Mouse (Mus musculus) kidney, adult 9 months (tissue): ENCODE results near the gene B3gnt6.

ENCODE experiments used
- DNase-seq: peaks from one replicate; pipeline ENCODE4 v3.0.0; 2022

Gene B3gnt6

DNA sequence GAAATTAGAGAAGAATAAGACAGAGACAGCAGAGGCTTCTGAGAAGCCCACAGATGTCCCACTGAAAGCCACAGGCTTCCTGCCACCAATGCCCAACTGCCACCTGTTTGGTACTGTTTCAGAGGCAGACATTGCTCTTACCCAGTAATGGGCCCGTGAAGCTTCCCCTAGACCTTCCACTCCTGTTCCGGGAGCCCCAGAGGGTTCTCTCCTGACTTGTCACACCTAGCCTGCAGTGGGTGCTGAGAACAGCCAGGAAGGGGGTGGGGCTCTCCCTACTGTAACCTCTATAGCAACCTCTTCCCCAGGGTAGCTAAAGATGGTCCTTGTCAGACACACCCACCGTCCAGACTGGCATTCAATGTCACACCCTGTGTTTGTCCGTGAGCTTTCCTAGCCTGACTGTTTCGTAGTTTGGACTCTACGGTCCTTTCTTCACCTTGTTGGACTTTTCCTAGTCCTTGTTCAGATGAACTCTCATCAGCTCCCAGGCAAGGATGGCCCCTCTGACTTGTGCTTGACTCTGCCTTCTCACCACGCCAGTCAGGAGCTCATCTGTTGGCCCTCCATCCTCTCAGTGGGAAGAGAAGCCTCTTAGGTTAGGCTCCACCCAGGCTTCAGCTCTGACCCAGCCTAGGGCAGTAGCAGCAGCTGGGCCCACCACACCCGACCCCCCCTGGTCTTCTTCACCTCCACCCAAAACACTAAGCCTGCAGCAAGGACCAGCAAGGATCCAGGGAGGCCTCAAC is 22.8 kb downstream of the B3gnt6 start:
- no peak for DNase-seq

DNA sequence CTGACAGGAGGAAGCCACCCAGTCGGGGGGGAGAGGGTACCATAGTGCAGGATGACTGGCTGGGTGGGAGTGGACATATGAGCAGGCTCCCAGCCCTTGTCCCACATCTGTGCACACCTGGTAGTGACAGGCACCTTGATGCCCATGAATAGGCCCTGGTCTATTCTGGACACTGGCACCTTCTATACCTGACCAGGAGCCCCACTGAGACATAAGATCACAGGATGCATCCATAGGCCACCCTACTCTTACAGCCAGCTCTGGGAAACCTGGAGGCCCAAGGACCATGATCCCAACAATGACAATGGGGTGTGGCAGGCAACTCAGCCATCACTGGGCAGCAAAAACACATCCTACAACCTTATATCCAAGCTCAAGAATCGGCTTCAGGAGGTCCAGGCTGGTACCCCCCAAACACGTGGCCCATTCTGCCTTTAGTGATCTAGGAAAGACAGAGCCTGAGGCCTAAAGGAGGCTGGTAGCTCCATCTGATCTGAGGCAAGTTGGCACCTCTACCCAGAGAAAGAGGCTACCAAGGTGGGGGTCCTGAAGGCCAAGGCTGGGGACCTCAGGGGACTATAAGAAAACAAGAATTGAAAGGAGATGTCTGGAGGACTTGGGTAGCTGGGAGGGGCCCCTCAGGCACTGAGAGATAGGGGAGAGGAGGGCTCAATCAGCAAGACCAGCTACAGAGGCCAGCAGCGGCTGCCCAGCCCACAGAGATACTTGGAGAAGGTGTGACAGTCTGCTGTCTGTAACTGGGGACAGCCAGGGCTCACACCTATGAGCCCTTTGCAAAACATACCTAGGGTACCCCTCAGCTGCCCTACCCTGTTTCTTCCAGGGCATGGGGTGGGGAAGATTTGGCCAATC is 24.2 kb downstream of the B3gnt6 start:
- no peak for DNase-seq

- no peak for DNase-seq
These were observed 25.9 kb downstream of the B3gnt6 start for GRCm38 (mm10) chr7:98173408-98173807.

- DNase-seq, result no peak
These were observed 26.6 kb downstream of the B3gnt6 start for GRCm38 (mm10) chr7:98172661-98173060.

DNA sequence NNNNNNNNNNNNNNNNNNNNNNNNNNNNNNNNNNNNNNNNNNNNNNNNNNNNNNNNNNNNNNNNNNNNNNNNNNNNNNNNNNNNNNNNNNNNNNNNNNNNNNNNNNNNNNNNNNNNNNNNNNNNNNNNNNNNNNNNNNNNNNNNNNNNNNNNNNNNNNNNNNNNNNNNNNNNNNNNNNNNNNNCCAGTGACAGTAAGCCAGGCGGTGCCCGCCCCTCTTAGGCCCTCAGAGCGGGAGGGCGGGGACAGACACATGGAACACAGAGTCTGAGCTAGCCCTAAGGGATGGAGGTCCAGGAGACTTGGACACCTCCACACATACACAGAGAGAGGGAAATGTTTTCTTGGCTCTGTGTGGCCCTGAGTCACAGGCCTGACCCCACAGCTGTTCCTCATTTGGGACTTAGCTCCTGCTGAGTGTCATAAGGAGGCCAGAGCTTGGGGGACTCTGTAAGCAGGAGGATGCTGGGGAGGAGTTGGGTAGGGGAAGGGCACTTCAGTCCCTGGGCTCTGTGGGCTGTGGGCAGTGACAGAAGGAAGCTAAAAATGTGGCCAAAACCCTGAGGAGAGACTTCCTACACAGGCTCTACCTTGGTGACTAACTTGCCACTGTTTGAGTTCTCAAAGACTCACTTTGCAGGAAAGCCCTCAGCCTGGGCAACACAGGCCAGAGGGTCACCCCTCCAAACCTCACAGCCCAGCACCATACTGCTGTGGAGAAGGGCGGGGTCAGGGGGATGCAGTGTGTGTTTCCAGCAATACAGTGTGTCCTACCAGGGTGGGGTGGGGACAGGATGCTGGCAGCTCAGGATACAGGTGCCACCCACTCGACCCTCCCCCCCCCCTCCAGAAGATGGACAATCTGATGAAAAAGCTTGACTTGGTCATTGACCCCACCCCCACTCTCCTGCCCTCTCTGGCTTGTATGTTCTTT is 27.9 kb downstream of the B3gnt6 start:
- DNase-seq, result no peak

DNA sequence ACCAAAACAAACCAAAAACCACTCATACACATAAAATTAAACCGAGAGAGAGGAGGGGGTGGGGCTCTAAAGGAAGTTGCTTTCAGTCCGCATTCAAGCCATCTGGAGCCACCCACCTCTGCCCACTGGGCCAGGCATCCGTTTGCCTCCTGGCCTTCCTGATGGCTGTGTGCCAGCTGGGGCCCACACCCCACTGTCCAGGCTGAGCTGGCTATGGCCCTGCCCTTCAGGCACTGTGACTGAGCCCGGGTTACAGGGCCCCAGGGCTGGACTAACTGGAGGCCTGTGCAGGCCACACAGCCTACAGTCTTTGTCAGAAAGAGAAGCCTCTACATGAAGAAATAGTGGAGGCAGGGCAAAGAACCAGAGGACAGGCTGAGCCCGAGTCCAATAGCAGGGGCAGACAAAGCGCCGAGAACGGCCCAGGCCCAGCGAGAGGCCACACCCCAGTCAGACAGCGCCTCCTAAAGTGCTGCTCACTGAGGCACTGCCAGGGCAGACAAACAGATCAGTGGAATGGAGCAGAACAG is 34.2 kb downstream of the B3gnt6 start:
- DNase-seq, result no peak

- DNase-seq, result no peak
These were observed 34.8 kb downstream of the B3gnt6 start for GRCm38 (mm10) chr7:98164382-98164998.

DNA sequence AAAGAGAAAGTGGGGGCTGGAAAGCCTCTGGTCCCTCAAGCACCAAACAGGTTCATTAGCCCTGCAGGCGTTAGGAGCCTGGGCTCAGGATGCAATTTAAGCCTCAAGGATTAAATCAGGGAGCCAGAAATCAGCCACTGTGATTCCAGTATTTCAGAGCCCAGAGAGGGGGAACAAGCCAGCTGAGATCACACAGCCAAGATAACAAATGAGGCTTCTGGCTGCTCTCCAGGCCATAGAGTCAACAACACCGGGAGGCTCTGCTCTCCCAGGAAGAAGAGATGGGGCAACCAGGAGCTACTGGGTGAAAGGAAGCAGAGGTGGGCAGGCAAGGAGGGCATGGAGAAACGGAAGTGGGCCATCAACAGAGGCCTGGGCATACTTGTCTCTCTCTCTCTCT is 35.6 kb downstream of the B3gnt6 start:
- no peak for DNase-seq

DNA sequence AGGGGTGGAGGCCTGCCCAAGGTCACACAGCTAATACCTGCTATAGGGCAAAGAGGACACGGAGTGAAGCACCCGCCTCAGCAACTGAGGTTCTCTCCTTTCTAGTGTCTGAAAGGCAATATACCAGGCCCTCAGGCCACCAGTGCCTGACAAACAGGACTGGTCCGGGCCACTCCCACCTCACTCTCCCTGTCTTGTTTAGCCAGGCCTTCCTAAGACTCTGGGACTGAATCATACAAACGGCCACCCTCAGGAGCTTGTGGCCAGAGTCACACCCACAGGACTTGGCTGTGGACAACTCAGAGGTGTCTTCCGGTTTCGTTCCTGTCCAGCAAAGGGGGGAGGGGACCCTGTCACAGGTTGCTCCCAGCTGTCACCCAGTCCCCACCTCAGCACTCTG is 37.0 kb downstream of the B3gnt6 start:
- DNase-seq, result no peak

GRCm38 (mm10) chr7:98160041-98160740 is 39.1 kb downstream of the B3gnt6 start:
- DNase-seq, result no peak

DNA sequence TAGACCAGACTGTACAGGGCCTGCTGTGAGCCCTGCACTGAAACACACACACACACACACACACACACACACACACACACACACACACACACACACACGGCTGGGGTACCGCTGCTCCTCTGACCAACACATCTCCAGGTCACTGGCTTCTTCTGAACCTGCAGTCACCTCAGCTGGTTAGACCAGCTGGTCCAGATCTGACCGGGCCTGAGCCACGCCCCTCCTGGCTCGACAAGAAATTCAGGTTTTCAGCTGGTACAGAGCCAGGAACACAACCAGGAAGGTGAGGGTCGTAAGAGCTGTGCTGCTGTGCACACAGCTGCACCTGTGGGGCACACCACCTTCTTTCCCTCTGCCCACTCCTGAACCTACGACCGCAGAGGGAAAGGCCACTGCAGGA is 40.8 kb downstream of the B3gnt6 start:
- DNase-seq, result peak; percentile 80

GRCm38 (mm10) chr7:98157636-98158332 is 41.5 kb downstream of the B3gnt6 start:
- DNase-seq, result no peak

GRCm38 (mm10) chr7:98156280-98156665 is 43.0 kb downstream of the B3gnt6 start:
- no peak for DNase-seq

DNA sequence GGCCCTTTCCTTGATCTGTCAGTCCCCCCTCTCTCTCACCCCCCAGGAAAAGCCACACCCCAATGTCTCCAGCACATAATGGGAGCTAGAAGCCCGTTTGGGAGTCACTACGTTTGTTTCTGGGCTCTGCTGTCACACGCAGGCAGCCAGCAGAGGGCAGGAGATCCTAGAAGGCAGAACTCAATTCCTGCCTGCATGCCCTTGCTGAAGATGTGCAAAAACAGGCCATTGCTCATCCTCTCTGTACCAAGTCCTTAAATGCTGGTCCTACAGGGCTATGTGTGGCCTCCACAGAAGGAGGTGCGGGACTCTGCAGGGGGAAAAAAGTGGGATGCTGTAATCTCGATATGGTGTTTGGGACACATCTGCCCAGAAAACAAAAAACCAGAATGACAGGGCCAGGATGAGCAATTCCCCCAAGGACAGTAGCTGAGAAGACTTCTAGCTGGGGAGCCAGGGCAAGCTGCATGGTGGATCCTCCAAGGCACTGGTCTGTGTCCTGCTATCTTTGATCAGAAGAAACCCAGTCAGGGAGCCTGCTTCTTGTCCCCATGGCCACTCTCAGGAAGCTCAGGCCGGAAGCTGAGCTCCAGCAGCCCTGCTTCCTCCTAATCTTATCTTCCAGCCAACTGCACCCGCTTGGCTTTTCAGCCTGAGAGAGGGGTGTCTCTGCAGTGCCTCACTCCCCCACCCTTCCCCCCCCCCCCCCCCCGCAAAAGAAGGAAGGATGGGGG is 43.6 kb downstream of the B3gnt6 start:
- peak; percentile 76 for DNase-seq

- no peak for DNase-seq
These were observed 45.4 kb downstream of the B3gnt6 start for GRCm38 (mm10) chr7:98153892-98154291.

DNA sequence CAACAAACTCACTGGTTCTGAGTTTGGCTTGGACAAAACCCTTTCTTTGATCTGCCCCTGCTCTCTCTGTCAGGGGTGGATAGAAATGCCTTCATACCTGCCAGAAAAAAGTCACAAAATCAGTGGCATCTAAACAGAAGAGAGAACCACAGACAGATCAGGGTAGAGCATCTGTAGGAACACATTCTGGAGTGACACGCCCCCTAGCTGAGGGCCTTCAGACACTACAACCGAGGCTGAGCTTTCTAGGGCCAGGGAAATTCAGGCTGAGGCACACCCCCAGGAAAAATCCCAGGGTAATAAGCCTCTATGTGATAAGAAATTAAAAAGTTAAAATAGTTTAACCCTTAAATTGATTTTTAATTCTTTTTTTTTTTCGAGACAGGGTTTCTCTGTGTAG is 45.9 kb downstream of the B3gnt6 start:
- no peak for DNase-seq

DNA sequence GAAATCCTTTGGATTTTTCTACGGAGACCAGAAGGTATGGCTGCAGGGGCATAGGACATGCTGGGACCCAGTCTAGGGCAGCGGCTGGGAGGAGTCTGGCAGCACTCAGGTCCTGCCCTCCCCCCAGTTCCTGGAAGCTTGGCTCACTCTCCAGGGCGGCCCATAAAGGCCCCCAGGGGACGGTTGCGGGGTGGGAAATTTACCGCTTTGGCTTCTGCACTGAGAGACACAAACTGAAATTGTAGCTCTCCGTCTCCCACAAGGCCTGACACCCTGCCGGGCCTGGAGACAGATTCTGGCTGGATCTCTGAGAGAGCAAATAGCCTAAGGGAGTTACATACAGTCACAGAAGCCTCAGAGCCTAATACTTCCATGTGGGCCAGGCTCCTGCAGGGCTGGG is 46.9 kb downstream of the B3gnt6 start:
- no peak for DNase-seq

GRCm38 (mm10) chr7:98150525-98150924 is 48.8 kb downstream of the B3gnt6 start:
- DNase-seq, result no peak

- DNase-seq, result no peak
These were observed 49.5 kb downstream of the B3gnt6 start for GRCm38 (mm10) chr7:98149802-98150201.

GRCm38 (mm10) chr7:98148721-98149407 is 50.4 kb downstream of the B3gnt6 start:
- no peak for DNase-seq
